Mouse (Mus musculus) frontal cortex, postnatal 25 days (tissue): ENCODE data around the gene Tmtc1.

Source experiments
- DNase-seq, 2 experiments: peaks; one replicate each; pipeline ENCODE4 v3.0.0; 2022; ENCODE audit warnings: low spot score in 2 of 2

Gene Tmtc1

GRCm38 (mm10) chr6:148443726-148444701 lies at the start of gene Tmtc1:
TSS of gene Tmtc1 (minus strand) at chr6:148444389.
- peak; percentile 45 to 55 for DNase-seq

GRCm38 (mm10) chr6:148491849-148492248 lies 47.7 kb upstream of the Tmtc1 start:
- DNase-seq = no peak

- no peak for DNase-seq
These were observed 42.6 kb upstream of the Tmtc1 start for GRCm38 (mm10) chr6:148486756-148487155.

- no peak for DNase-seq
These were observed 37.7 kb upstream of the Tmtc1 start for GRCm38 (mm10) chr6:148481894-148482293.

- no peak for DNase-seq
These were observed 35.6 kb upstream of the Tmtc1 start for GRCm38 (mm10) chr6:148479671-148480237.

GRCm38 (mm10) chr6:148478350-148478749 lies 34.2 kb upstream of the Tmtc1 start:
- DNase-seq = no peak

GRCm38 (mm10) chr6:148472289-148472688 lies 28.1 kb upstream of the Tmtc1 start:
- DNase-seq = no peak

GRCm38 (mm10) chr6:148467924-148468389 lies 23.8 kb upstream of the Tmtc1 start:
- no peak for DNase-seq

- no peak for DNase-seq
These were observed 23.2 kb upstream of the Tmtc1 start for GRCm38 (mm10) chr6:148467170-148467921.

GRCm38 (mm10) chr6:148459636-148460035 lies 15.4 kb upstream of the Tmtc1 start:
- no peak for DNase-seq

GRCm38 (mm10) chr6:148455470-148455869 lies 11.3 kb upstream of the Tmtc1 start:
- DNase-seq = no peak

- no peak for DNase-seq
These were observed 10.6 kb upstream of the Tmtc1 start for GRCm38 (mm10) chr6:148454740-148455139.

GRCm38 (mm10) chr6:148448151-148448550 lies 4.0 kb upstream of the Tmtc1 start:
- DNase-seq = no peak

- DNase-seq = no peak
These were observed 1.9 kb upstream of the Tmtc1 start for GRCm38 (mm10) chr6:148446113-148446512.

- no peak for DNase-seq
These were observed 607 bp upstream of the Tmtc1 start for GRCm38 (mm10) chr6:148444796-148445195.

GRCm38 (mm10) chr6:148443291-148443725 lies 881 bp downstream of the Tmtc1 start:
- peak in 1 of 2 experiments; percentile 13 for DNase-seq

GRCm38 (mm10) chr6:148442671-148443290 lies 1.4 kb downstream of the Tmtc1 start:
- DNase-seq = peak; percentile 20 to 23

- no peak for DNase-seq
These were observed 2.3 kb downstream of the Tmtc1 start for GRCm38 (mm10) chr6:148441871-148442270.

- no peak for DNase-seq
These were observed 5.1 kb downstream of the Tmtc1 start for GRCm38 (mm10) chr6:148439101-148439500.

- DNase-seq = no peak
These were observed 6.6 kb downstream of the Tmtc1 start for GRCm38 (mm10) chr6:148437565-148437964.

- no peak for DNase-seq
These were observed 7.7 kb downstream of the Tmtc1 start for GRCm38 (mm10) chr6:148436441-148437001.
